In genomic region chr4:89400342-89400741, GRCm38 (mm10) we compare ENCODE assay signal across 24 mouse cellular contexts.
"Had no signal": no experiment of that assay in that cellular context is flagged by ENCODE, and none has a peak within 500 bp of the region (broad histone marks: within the 10 kb centered on the region; RNA-seq: fewer than 3 reads in every experiment).

No protein-coding gene starts in this region.

- H3K9ac ChIP-seq: heart, embryonic 12.5 days; hindbrain, embryonic 12.5 days; hindbrain, embryonic 14.5 days; intestine, embryonic 15.5 days; limb, embryonic 12.5 days; liver, embryonic 13.5 days had no signal

- H3K27me3 ChIP-seq: heart, embryonic 12.5 days; hindbrain, embryonic 12.5 days; intestine, embryonic 15.5 days; limb, embryonic 12.5 days; liver, embryonic 13.5 days had no signal

- H3K9me3 ChIP-seq: heart, embryonic 12.5 days; hindbrain, embryonic 10.5 days; hindbrain, embryonic 12.5 days; intestine, embryonic 15.5 days; limb, embryonic 10.5 days; limb, embryonic 12.5 days; liver, embryonic 13.5 days had no signal

- H3K36me3 ChIP-seq: heart, embryonic 12.5 days; hindbrain, embryonic 10.5 days; hindbrain, embryonic 12.5 days; intestine, embryonic 15.5 days; limb, embryonic 10.5 days; limb, embryonic 12.5 days; liver, embryonic 13.5 days had no signal

- H3K4me3 ChIP-seq: gastrocnemius, adult 2 months; heart, adult 2 months; heart, embryonic 12.5 days; hindbrain, embryonic 10.5 days; hindbrain, embryonic 12.5 days; intestine, embryonic 15.5 days; layer of hippocampus, adult 2 months; left cerebral cortex, adult 2 months; limb, embryonic 10.5 days; limb, embryonic 12.5 days; liver, embryonic 13.5 days had no signal

- H3K4me1 ChIP-seq: heart, embryonic 12.5 days; hindbrain, embryonic 10.5 days; hindbrain, embryonic 12.5 days; intestine, embryonic 15.5 days; limb, embryonic 10.5 days; limb, embryonic 12.5 days; liver, embryonic 13.5 days had no signal

- H3K27ac ChIP-seq: gastrocnemius, adult 2 months; heart, adult 2 months; hindbrain, embryonic 10.5 days; hindbrain, embryonic 12.5 days; hindbrain, embryonic 14.5 days; intestine, embryonic 15.5 days; layer of hippocampus, adult 2 months; left cerebral cortex, adult 2 months; limb, embryonic 10.5 days; limb, embryonic 12.5 days; liver, embryonic 13.5 days had no signal

- H3K4me2 ChIP-seq: heart, embryonic 12.5 days; hindbrain, embryonic 12.5 days; hindbrain, embryonic 14.5 days; intestine, embryonic 15.5 days; limb, embryonic 12.5 days; liver, embryonic 11.5 days; liver, embryonic 13.5 days had no signal

- DNase-seq: gastrocnemius, adult 2 months; gastrocnemius, postnatal 10 days; gastrocnemius, postnatal 25 days; heart, adult 11 months; heart, adult 2 months; heart, postnatal 10 days; heart, postnatal 4 days; kidney, adult 18-20 months; kidney, adult 8-10 months; kidney, postnatal 10 days; kidney, postnatal 25 days; kidney, postnatal 4 days; liver; liver, embryonic 13.5 days had no signal
